ENCODE assay signal across 8 mouse cellular contexts in genomic region chr14:105815827-105816226, GRCm38 (mm10).
DNase-seq lines count a peak whose midpoint lies in the region; ATAC-seq and TF ChIP-seq lines count a peak whose summit lies in the region.

No protein-coding gene starts in this region.

- H3K36me3 ChIP-seq in heart, postnatal 0 days (replicated peaks; ENCODE audit: control insufficient read depth, insufficient read depth, low read length), result no peaks in the 10 kb centered on the region
- H3K36me3 ChIP-seq in embryonic facial prominence, embryonic 14.5 days (ENCODE audit: control insufficient read depth, insufficient read depth, low read length), result no peaks in the 10 kb centered on the region
- no peaks in the 10 kb centered on the region for H3K36me3 ChIP-seq in kidney, embryonic 14.5 days (ENCODE audit: control insufficient read depth, insufficient read depth, low read length)
- H3K36me3 ChIP-seq in midbrain, embryonic 10.5 days, result no peaks in the 10 kb centered on the region

- TF ChIP-seq EP300 in heart, postnatal 0 days (IDR thresholded peaks at IDR 0.05; ENCODE audit: low read depth), result no peak

- H3K4me3 ChIP-seq in heart, postnatal 0 days (ENCODE audit: low read depth, low read length), result peak overlapping the region; percentile 13
- H3K4me3 ChIP-seq in embryonic facial prominence, embryonic 14.5 days (ENCODE audit: low read depth, low read length), result peak overlapping the region; percentile 4; the same call in 1 of the 2 replicates
- peak overlapping the region; percentile 16; the same call in 1 of the 2 replicates for H3K4me3 ChIP-seq in kidney, embryonic 14.5 days (ENCODE audit: low read length)
- peak overlapping the region; percentile 43 for H3K4me3 ChIP-seq in midbrain, embryonic 10.5 days

- no peaks in the 10 kb centered on the region for H3K9me3 ChIP-seq in heart, postnatal 0 days (replicated peaks; ENCODE audit: control insufficient read depth, low read length)
- H3K9me3 ChIP-seq in embryonic facial prominence, embryonic 14.5 days (ENCODE audit: control insufficient read depth, low read length), result peaks cover 6% of the 10 kb centered on the region; the same call in 1 of the 2 replicates
- no peaks in the 10 kb centered on the region for H3K9me3 ChIP-seq in kidney, embryonic 14.5 days (ENCODE audit: control insufficient read depth, low read length)
- no peaks in the 10 kb centered on the region for H3K9me3 ChIP-seq in midbrain, embryonic 10.5 days (replicated peaks)

- WGBS in heart, postnatal 0 days, result 20% methylated on average over 6 of the region's 6 CpGs
- WGBS in embryonic facial prominence, embryonic 14.5 days, result 22% methylated on average over 6 of the region's 6 CpGs
- WGBS in kidney, embryonic 14.5 days, result 10% methylated on average over 6 of the region's 6 CpGs
- WGBS in midbrain, embryonic 10.5 days, result 23% methylated on average over 6 of the region's 6 CpGs

- no peak for TF ChIP-seq CTCF in heart, postnatal 0 days (IDR thresholded peaks at IDR 0.05; ENCODE audit: low read depth)

- no peaks in the 10 kb centered on the region for H3K4me1 ChIP-seq in heart, postnatal 0 days (ENCODE audit: control insufficient read depth, insufficient read depth)
- peaks cover 6% of the 10 kb centered on the region; the same call in 1 of the 2 replicates for H3K4me1 ChIP-seq in embryonic facial prominence, embryonic 14.5 days (ENCODE audit: control insufficient read depth, insufficient read depth, low read length)
- H3K4me1 ChIP-seq in kidney, embryonic 14.5 days (ENCODE audit: control insufficient read depth, insufficient read depth, low read length), result 0 out of 2 replicates have a peak, but pooled peaks cover 4% of the 10 kb centered on the region
- peaks cover 14% of the 10 kb centered on the region for H3K4me1 ChIP-seq in midbrain, embryonic 10.5 days

- no peak for ATAC-seq in heart, postnatal 0 days (ENCODE audit: insufficient read depth, low read depth)
- no peak for ATAC-seq in embryonic facial prominence, embryonic 14.5 days (ENCODE audit: low read depth)
- ATAC-seq in kidney, embryonic 14.5 days (ENCODE audit: low FRiP score, low TSS enrichment), result peak; percentile 70

- DNase-seq in heart, postnatal 0 days (ENCODE audit: low spot score), result no peak
- no peak for DNase-seq in heart, postnatal 36 days
- DNase-seq in embryonic facial prominence, embryonic 14.5 days (ENCODE audit: low spot score), result no peak
- DNase-seq in midbrain, embryonic 10.5 days (ENCODE audit: low spot score), result peak; percentile 21
- DNase-seq in spleen, postnatal 36 days (ENCODE audit: low spot score in 2 of 2), result no peak
- DNase-seq in gastrocnemius, adult 18-20 months (ENCODE audit: low spot score), result no peak
- no peak for DNase-seq in heart, postnatal 10 days

- no peak overlapping the region for H3K27ac ChIP-seq in heart, postnatal 0 days (ENCODE audit: low read depth)
- H3K27ac ChIP-seq in embryonic facial prominence, embryonic 14.5 days (replicated peaks; ENCODE audit: low read depth, low read length), result no peak overlapping the region
- H3K27ac ChIP-seq in kidney, embryonic 14.5 days (ENCODE audit: low read depth, low read length), result no peak overlapping the region
- H3K27ac ChIP-seq in midbrain, embryonic 10.5 days (replicated peaks), result no peak overlapping the region

- intact Hi-C loops in heart, postnatal 36 days (cut with DNase I), result no loop called here
- intact Hi-C loops in heart, postnatal 10 days (cut with DNase I), result no loop called here

- peak overlapping the region; percentile 50 for H3K4me2 ChIP-seq in heart, postnatal 0 days (ENCODE audit: low read depth, low read length)
- H3K4me2 ChIP-seq in embryonic facial prominence, embryonic 14.5 days (ENCODE audit: low read depth, low read length), result peak overlapping the region; percentile 44
- peak overlapping the region; percentile 44 for H3K4me2 ChIP-seq in kidney, embryonic 14.5 days (replicated peaks; ENCODE audit: low read depth, low read length)

- H3K27me3 ChIP-seq in heart, postnatal 0 days (ENCODE audit: control insufficient read depth, insufficient read depth, low read length), result no peaks in the 10 kb centered on the region
- H3K27me3 ChIP-seq in embryonic facial prominence, embryonic 14.5 days (replicated peaks; ENCODE audit: control insufficient read depth, insufficient read depth, low read length), result no peaks in the 10 kb centered on the region
- H3K27me3 ChIP-seq in kidney, embryonic 14.5 days (ENCODE audit: control insufficient read depth, insufficient read depth, low read length), result no peaks in the 10 kb centered on the region
- H3K27me3 ChIP-seq in midbrain, embryonic 10.5 days (ENCODE audit: low read depth, poor library complexity, severe bottlenecking), result 0 out of 2 replicates have a peak, but pooled peaks cover 4% of the 10 kb centered on the region

- no peak overlapping the region for H3K9ac ChIP-seq in heart, postnatal 0 days (replicated peaks; ENCODE audit: low read depth, low read length)
- no peak overlapping the region for H3K9ac ChIP-seq in embryonic facial prominence, embryonic 14.5 days (ENCODE audit: low read depth, low read length)
- no peak overlapping the region; the same call in 1 of the 2 replicates for H3K9ac ChIP-seq in kidney, embryonic 14.5 days (ENCODE audit: low read depth, low read length)
